Mouse (Mus musculus): Measurements from ENCODE around the gene Gdf15. TPM values are rescaled to one million over a fixed set of nuclear protein-coding genes. Genes with fewer than 3 reads are reported as not detected.

Gdf15 gene
- 0.19 to 3.8 TPM in 2 of 3 replicates, not detected in the other for total RNA-seq (2017)

DNA sequence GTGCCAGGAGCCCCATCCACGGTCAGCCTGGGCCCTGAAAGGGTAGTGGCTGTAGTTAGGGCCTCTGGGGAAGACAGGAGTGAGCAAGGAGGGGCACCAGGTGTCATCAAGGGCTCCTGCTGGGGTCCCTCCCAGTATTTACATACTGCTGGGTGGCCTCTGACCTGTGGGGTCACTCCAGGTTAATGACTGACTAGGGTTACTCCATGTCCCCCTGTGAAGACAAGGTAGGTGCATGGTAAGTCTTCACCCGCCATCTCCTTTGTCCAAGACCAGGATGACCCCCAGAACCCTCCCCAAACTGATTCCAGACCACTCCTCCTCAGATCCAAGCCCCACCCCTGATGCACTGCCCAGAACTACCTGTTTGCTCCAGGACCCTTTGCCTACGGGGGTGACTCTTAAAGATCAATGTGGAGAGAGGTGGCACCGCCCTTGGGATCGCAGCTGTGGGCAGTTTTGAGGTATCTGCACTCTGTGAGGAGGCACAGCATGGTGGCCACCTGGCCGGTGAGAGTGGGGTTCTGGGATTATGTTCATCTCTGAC lies at the start of gene Gdf15:
Gene Gdf15, minus strand, starts transcription at position 111 of the 547 bp plus-strand sequence.
- ATAC-seq (replicated peaks; ENCODE audit: insufficient number of reproducible peaks, low FRiP score, low TSS enrichment, poor library complexity, severe bottlenecking) = no peak

DNA sequence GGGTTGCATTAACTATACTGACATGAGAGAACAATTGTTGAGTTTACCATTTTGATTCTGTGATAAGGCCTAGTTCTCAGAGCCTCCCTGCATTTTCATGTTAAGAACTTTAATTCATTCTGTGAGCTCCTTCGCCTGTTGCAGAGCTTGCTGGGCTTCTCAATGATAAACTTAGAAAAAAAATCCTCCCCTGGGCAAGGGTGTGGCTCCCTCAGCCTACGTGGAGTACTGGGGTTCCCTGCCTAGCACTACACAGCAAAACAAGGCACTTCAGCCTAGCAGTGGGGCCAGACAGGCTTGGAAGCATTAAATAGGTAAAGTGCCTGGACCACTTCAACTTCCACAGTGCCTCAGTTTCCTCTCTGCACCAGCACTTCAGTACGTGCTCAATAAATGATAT lies 49.2 kb upstream of the Gdf15 start:
- ATAC-seq (replicated peaks; ENCODE audit: insufficient number of reproducible peaks, low FRiP score, low TSS enrichment, poor library complexity, severe bottlenecking) = no peak

DNA sequence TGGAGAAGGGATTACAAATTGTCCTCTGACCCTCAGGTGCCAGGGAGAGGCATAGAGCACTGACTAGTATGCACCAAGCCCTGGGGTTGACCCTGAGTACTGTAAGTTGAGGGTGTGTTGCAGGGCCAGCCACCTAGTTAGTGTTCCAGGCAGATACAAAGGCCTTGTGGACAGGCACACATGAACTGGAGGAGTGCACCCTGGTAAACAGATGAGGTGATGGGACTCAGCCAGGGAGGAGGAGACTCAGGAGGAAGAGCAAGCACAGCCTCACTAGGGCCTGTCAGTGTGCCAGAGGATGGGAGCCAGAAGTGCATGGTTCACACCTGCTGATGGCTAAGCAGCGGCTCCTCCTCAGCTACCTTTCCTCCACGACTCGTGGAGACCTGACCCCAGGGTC lies 47.8 kb upstream of the Gdf15 start:
- ATAC-seq (replicated peaks; ENCODE audit: insufficient number of reproducible peaks, low FRiP score, low TSS enrichment, poor library complexity, severe bottlenecking) = no peak

DNA sequence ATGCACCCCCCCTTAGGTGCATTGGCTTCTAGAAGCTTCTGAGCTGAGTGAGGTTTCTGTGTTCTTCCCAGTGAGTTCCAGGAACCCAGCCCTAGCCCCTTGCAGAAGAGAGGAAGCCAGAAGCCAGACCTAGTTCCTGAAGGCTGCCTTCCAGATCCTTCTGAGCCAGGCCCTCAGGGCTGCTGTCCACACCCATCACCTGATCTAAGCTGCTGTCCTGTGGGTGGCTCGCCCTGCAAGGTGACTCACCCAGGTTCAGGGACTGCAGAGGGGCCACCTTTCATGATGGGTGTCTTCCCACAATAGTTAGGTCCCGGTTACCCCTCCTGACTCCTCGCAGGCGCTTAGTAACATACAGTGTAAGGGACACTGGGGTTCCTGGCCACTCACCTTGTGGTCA lies 47.1 kb upstream of the Gdf15 start:
- ATAC-seq (replicated peaks; ENCODE audit: insufficient number of reproducible peaks, low FRiP score, low TSS enrichment, poor library complexity, severe bottlenecking) = no peak

DNA sequence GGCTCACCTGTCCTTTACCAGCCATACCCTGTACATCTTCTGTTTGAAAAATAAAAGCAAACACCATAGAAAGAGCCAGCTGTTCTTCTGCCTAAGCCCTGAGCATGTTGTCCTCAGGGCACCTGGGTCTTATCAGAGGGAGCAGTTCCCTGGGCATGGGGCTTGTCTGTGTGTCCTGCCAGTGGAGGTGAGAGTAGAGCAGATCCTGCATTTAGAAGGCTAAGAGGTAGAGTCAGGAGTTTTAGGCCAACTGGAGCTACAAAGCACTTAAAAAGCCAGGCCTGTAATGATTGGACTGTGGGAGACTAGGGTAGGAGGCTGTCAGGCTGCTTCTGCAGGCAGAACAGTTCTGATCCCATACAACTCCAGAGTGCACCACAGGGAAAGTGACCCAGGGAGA lies 46.4 kb upstream of the Gdf15 start:
- no peak for ATAC-seq (replicated peaks; ENCODE audit: insufficient number of reproducible peaks, low FRiP score, low TSS enrichment, poor library complexity, severe bottlenecking)

DNA sequence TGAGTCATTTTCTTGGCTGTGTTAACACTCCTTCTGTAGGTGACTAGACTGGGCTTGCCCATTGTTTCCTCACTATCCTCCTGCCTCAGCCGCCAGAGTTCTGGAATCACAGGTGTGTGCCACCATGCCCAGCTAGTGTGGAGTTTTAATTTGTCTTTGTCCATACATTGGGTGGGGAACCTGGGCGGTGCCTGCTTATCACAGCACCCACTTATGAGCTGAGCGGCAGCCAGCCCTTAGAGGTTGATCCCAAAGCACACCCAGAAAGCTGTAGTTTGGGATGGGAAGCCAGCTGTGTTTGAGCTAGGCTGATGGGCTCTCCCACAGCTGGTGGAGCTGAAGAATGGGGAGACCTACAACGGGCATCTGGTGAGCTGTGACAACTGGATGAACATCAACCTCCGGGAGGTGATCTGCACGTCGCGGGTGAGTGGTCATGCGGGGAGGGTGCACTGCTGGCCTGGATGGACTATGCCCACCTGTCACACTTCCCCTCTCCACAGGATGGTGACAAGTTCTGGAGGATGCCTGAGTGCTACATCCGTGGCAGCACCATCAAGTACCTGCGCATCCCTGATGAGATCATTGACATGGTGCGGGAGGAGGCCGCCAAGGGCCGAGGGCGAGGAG lies 45.3 kb upstream of the Gdf15 start:
- no peak for ATAC-seq (replicated peaks; ENCODE audit: insufficient number of reproducible peaks, low FRiP score, low TSS enrichment, poor library complexity, severe bottlenecking)

DNA sequence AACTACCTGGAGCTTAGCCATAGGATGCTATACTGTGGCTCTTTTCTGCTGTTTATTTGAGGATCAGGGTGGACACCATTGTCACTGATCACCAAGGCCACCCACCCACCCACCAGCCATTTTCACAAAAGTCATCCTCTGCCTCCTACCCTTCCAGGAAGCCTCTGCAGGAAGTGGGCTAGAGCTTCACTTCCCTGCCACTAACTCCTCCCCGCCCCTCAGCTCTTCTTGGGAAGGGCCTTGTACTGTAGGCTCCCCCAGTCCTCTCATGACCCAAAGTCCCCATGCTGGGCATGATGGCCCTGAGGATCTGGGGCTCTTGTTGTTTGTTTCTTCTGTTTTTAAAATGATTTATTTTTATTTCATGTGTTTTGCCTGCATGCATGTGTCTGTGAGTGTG lies 43.1 kb upstream of the Gdf15 start:
- ATAC-seq (replicated peaks; ENCODE audit: insufficient number of reproducible peaks, low FRiP score, low TSS enrichment, poor library complexity, severe bottlenecking) = no peak

DNA sequence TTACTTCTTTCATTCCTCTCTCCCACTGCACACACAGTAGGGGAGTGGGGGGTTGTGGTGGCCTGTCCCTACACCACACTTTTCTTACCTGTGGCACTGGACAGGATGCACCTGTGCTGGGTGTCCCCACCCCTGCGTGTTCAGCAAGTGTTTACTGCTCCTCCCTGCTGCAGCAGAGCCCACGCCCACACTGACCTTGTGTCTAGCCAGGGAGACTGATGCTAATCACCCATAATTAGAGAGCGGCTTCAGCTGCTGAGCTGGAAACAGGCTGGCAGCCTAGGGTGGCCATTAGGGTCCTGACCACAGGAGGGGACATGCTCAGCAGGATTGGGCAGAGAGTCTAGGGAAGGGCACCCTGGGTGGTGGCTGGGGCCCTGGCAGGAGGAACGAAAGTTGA lies 42.5 kb upstream of the Gdf15 start:
- no peak for ATAC-seq (replicated peaks; ENCODE audit: insufficient number of reproducible peaks, low FRiP score, low TSS enrichment, poor library complexity, severe bottlenecking)

DNA sequence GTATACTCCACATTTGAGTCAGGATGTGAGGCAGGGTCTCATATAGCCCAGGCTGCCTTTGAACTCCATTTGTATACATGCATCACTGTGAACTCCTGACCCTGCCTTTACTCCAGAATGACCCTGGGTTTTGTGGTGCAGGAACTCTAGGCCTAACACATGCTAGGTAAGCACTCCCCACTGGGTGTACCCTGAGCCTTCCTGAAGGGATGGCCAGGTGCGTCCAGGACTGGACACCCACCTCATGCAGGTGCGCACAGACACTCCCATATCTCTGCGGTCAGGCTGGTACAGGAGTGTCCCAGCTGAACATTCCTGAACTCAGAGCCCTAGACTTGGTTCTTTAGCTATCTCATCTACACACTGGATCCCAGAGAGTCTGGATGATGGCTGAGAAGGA lies 41.9 kb upstream of the Gdf15 start:
- ATAC-seq (replicated peaks; ENCODE audit: insufficient number of reproducible peaks, low FRiP score, low TSS enrichment, poor library complexity, severe bottlenecking) = no peak

DNA sequence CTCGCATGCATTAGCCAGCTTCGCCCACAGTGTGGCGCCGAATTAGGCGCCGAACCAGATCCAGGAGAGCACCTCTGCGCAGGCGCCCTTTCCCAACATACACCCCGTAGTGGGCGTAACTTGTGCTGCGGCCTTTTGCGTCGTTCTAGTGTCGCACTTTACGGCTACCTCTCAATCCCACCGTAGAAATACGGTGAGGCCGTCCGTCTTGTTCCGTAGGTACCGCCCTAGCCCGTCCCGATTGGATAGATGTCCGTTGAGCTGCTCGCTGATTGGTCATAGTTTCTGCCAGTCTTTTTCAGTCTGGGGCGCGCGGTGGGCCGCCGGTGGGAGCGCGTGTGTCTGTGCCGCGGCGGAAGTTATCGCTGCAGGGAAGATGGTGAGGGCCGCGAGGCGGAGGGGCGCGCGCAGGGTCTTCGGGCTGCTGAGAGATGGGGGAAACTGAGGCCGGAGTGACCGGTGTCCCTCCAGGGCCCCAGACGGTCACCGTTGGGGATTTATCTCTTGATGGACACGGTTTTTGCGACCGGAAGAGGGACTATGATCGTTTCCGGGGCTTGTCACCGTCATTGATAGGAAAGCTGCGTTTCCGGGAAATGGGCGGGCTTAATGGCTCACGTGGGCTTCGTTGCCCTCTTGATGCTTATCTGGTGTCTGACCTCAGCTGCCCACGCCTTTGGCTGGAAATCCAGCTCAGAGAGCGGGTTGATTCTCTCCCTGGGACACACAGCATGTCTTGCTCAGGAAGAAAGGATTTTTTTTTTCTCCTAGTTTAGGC lies 41.0 kb upstream of the Gdf15 start, which contains the start of gene Lsm4:
Gene Lsm4, plus strand, starts transcription at position 170 of the 778 bp plus-strand sequence.
- ATAC-seq (replicated peaks; ENCODE audit: insufficient number of reproducible peaks, low FRiP score, low TSS enrichment, poor library complexity, severe bottlenecking) = peak; percentile 95

DNA sequence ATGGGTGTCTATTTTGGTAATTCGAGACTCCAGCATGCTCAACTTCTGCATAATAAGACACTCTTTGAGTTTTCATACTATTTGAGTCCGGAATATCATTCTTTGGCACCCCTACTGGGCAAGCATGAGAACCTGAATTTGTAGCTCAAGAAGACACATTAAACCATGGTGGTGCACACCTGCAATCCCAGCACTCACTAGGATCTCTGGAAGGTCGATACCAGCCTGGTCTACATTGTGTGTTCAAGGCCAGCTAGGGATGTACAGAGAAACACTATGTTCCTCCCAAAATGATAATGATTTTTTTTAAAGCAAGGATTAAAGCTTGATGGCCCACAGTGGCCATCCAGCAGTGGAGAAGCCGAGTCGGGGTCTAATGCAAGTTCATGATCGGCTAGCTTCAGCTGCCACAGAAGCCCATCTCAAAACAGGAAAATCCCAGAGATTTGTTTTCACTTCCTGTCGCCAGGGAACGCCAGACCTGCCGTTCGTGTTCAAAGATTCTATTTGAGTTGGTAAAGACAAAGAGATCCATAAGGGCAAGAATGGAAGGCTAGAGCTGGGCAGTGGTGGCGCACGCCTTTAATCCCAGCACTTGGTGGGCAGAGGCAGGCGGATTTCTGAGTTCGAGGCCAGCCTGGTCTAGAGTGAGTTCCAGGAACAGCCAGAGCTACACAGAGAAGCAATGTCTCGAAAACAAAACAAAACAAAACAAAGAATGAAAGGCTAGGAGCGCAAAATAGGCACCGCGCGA lies 40.2 kb upstream of the Gdf15 start:
- no peak for ATAC-seq (replicated peaks; ENCODE audit: insufficient number of reproducible peaks, low FRiP score, low TSS enrichment, poor library complexity, severe bottlenecking)

DNA sequence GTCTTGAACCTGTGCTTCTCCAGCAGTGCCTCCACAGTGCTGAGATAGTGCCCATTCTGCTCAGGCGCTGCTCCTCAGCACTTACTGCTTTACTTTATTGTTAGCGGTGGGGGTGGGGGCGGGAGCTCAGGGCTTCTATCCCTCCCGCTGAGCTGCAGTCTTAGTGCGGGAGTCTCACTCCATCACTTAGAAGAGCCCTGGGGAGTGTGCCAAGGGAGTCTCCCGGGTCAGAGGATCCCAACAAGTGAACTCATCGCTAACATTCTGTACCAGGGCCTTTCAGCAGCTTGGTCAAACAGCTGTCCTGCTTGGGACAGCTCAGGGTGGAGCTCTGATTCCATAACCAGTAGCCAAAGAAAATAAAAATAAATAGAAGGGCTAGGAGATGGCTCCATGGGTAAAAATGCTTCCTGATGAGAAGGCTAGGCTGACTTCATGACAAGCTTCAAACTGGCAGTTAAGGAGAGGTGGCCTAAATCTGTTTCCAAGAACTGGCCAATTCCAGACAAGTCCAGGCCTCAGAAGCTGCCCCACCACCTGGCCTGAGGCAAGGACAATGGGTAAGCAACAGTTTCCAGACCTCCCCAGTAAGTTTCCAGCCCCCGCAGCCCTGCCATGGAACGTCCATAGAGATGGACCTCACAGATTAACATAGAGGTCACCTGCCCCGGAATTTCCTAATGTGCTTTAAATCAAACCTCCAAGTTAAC lies 39.5 kb upstream of the Gdf15 start:
- no peak for ATAC-seq (replicated peaks; ENCODE audit: insufficient number of reproducible peaks, low FRiP score, low TSS enrichment, poor library complexity, severe bottlenecking)

DNA sequence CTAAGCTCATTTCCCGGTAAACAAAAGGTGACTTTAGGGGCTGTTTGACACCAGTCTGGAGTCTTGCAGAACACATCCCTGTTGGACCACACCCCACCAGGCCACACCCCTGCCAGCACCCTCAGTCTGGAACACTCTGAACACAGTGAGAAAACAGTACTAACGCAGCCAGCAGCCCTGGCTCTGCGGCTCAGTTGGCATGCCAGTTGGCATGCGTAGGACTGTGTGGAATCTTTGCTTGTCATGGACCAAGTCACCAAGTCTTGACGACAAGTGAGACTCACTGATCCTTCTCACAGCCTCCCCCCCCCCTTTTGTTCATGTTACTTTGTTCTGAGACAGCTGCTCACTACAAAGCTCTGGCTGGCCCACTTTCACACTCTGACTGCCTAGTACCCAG lies 34.8 kb upstream of the Gdf15 start:
- ATAC-seq (replicated peaks; ENCODE audit: insufficient number of reproducible peaks, low FRiP score, low TSS enrichment, poor library complexity, severe bottlenecking) = no peak

DNA sequence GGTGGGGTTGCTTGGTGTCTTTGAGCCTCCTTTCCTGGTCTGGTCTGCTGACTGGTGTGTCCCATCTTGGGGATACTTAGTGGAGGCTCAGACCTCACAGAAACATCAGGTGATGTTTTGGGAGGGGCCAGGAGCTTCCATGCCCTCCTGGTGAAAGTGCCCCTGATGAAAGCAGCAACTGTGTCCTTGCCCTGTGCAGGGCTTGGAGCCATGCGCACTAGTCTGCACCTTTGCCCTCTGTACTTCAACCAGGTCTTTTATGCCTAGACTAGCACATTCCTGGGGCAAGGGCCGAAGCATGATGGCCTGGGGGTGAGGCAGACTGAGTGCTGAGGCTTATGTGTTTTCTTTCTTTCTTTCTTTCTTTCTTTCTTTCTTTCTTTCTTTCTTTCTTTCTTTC lies 33.3 kb upstream of the Gdf15 start:
- no peak for ATAC-seq (replicated peaks; ENCODE audit: insufficient number of reproducible peaks, low FRiP score, low TSS enrichment, poor library complexity, severe bottlenecking)

DNA sequence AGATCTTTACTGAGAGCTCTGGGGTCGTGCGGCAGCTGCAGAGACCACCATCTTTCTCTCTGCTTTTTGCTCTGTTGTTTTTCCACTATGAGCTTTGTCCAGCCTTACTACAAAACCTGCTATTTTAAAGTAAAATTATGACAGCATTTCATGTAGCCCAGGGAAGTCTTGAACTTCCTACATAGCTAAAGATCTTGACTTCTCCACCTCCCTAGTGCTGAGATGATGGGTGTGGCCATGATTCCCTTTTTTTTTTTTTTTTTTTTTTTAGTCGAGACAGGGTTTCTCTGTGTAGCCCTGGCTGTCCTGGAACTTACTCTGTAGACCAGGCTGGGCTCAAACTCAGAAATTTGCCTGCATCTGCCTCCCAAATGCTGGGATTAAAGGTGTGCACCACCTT lies 32.4 kb upstream of the Gdf15 start:
- ATAC-seq (replicated peaks; ENCODE audit: insufficient number of reproducible peaks, low FRiP score, low TSS enrichment, poor library complexity, severe bottlenecking) = no peak

DNA sequence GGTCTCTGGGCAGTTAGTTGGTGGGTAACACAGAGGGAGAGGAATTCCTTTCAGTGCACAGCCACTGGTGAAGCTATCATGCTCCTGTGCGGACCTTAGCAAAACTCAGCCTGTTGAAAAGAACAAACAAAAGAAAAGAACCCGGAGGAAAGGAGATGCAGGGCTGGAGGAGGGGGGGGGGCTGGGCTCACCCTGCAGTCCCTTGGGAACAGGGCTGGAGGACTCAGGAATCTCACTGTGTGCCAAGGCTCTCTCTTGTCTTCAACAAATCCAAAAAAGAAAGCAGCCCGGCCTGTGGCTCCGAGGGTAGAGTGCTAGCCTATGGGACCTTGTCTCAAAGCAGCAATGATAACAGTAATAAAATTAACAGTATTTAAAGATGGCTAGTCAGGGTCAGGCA lies 31.4 kb upstream of the Gdf15 start:
- ATAC-seq (replicated peaks; ENCODE audit: insufficient number of reproducible peaks, low FRiP score, low TSS enrichment, poor library complexity, severe bottlenecking) = no peak

DNA sequence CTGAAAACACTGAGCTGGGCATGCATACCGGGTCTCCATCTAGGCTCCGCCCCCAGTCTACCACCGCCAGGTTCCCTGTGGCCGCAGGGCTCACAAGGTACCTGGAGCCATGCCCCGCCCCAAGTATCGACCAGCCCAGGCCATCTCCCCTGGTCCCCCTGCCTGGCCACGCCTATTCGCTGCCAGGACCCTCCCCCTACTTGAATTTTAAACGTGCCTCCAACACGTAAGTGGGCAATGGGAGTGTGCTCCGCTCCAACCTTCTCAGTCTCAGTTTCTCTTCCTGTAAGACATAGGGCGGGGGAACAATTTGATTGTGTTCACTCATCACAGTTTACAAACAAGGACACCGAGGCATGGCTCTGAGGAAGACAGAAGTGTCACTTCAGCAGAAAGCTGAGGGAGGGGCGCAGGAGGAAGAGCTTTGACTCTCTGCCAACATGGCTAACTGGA lies 28.0 kb upstream of the Gdf15 start, which contains the start of gene Pgpep1:
Gene Pgpep1, minus strand, starts transcription at position 116 of the 453 bp plus-strand sequence.
- 0 out of 2 replicates have a peak, but pooled peaks have one; percentile 2 for ATAC-seq (replicated peaks; ENCODE audit: insufficient number of reproducible peaks, low FRiP score, low TSS enrichment, poor library complexity, severe bottlenecking)

DNA sequence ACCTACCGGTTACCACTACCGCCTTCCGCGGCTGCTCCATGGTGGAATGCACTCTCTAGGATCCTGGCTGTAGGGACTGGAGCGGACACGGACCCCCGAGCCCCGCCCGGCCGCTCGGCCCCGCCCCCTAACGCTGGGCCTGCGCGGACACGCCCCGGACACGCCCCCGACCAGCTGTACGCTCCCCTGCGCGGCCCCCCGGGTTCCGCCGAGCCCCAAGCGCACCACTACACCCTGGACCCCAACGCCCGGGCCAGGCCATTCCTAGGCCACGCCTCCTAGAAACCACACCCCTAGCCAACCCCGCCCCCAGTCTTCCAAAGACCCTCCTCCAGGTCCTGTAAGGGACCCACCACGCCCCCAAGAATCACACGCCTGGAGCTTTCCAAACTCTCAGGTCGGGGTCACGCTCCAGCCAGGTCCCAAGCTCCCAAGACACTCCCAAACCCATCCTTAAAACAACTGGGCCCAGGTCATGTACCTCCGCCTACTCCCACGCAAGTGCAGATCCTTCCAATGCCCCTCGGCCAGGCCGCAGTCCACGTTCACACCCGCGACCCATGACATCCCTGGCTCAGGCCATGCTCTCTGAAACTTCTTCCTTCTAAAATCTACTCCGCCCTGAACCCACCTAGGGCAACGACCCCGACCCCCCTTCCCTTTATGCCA lies 27.5 kb upstream of the Gdf15 start:
- peak; percentile 59 for ATAC-seq (replicated peaks; ENCODE audit: insufficient number of reproducible peaks, low FRiP score, low TSS enrichment, poor library complexity, severe bottlenecking)
